In genomic region chr17:31520895-31521294, GRCm38 (mm10) we compare ENCODE assay signal across 7 mouse cellular contexts. TPM values are rescaled to one million over a fixed set of nuclear protein-coding genes. Genes with fewer than 3 reads are reported as not detected.
DNase-seq lines count a peak whose midpoint lies in the region; ATAC-seq and TF ChIP-seq lines count a peak whose summit lies in the region.

No protein-coding gene starts in this region.

- H3K27me3 ChIP-seq in C2C12 (ENCODE audit: control insufficient read depth, insufficient read depth, insufficient read length): no peaks in the 10 kb centered on the region
- H3K27me3 ChIP-seq in heart, embryonic 14.5 days (ENCODE audit: control insufficient read depth, insufficient read depth, low read length): no peaks in the 10 kb centered on the region
- H3K27me3 ChIP-seq in stomach, postnatal 0 days (ENCODE audit: control insufficient read depth, insufficient read depth, low read length): no peaks in the 10 kb centered on the region

- peak overlapping the region; percentile 75 for H3K4me3 ChIP-seq in C2C12 (ENCODE audit: insufficient read depth, poor library complexity, severe bottlenecking)
- H3K4me3 ChIP-seq in heart, embryonic 14.5 days (ENCODE audit: control insufficient read depth in 1 of 2, insufficient read depth in 1 of 2, low read depth in 1 of 2, low read length in 2 of 2): peak overlapping the region; percentile 81 to 90; a peak in 3 of 4 replicates
- H3K4me3 ChIP-seq in stomach, postnatal 0 days (ENCODE audit: low read depth, low read length): peak overlapping the region; percentile 79

- no peaks in the 10 kb centered on the region for H3K79me2 ChIP-seq in C2C12 (ENCODE audit: control insufficient read depth, insufficient read depth)

- H3K79me3 ChIP-seq in C2C12 (ENCODE audit: low read depth): no peaks in the 10 kb centered on the region

- H3K4me2 ChIP-seq in heart, embryonic 14.5 days (ENCODE audit: low read length): peak overlapping the region; percentile 71
- H3K4me2 ChIP-seq in stomach, postnatal 0 days (replicated peaks; ENCODE audit: low read depth): peak overlapping the region; percentile 70

- no peak for ATAC-seq in heart, embryonic 14.5 days (ENCODE audit: insufficient number of reproducible peaks, insufficient read depth, low FRiP score, low read depth)
- ATAC-seq in stomach, postnatal 0 days (ENCODE audit: low FRiP score, low TSS enrichment): no peak

- WGBS in heart, embryonic 14.5 days: 16% methylated on average over 3 of the region's 3 CpGs
- WGBS in stomach, postnatal 0 days: 11% methylated on average over 3 of the region's 3 CpGs

- TF ChIP-seq EP300 in stomach, postnatal 0 days (optimal IDR thresholded peaks at IDR 0.05): no peak

- peak overlapping the region; percentile 77 to 91; a peak in 3 of 4 replicates for H3K27ac ChIP-seq in heart, embryonic 14.5 days (replicated peaks in 1 of 2; ENCODE audit: control insufficient read depth in 1 of 2, insufficient read depth in 1 of 2, low read depth in 2 of 2, low read length in 2 of 2)
- 0 out of 2 replicates have a peak overlapping the region, but pooled peaks have one; percentile 24 for H3K27ac ChIP-seq in stomach, postnatal 0 days (replicated peaks)

- peak; percentile 79 for DNase-seq in MN1 (ENCODE audit: low spot score)
- peak; percentile 28 for DNase-seq in embryo, embryonic 9.5 days (ENCODE audit: extremely low spot score)
- peak; percentile 84 for DNase-seq in kidney, postnatal 10 days
- DNase-seq in lung, postnatal 4 days: peak; percentile 54 to 73
- peak; percentile 47 for DNase-seq in stomach, postnatal 0 days (ENCODE audit: low spot score)

- H3K9me3 ChIP-seq in heart, embryonic 14.5 days (ENCODE audit: control insufficient read depth, low read length): no peaks in the 10 kb centered on the region
- no peaks in the 10 kb centered on the region for H3K9me3 ChIP-seq in stomach, postnatal 0 days (ENCODE audit: control insufficient read depth, low read length)

- H3K36me3 ChIP-seq in C2C12 (ENCODE audit: control insufficient read depth, insufficient read depth): no peaks in the 10 kb centered on the region
- H3K36me3 ChIP-seq in heart, embryonic 14.5 days (ENCODE audit: control insufficient read depth, insufficient read depth, low read length): peaks cover 41% of the 10 kb centered on the region
- peaks cover 5% of the 10 kb centered on the region; the same call in 1 of the 2 replicates for H3K36me3 ChIP-seq in stomach, postnatal 0 days (ENCODE audit: control insufficient read depth, insufficient read depth, low read length)

- TF ChIP-seq CTCF in C2C12 (IDR thresholded peaks at IDR 0.05; ENCODE audit: control insufficient read depth, insufficient read depth, insufficient read length): no peak
- TF ChIP-seq CTCF in stomach, postnatal 0 days (IDR thresholded peaks at IDR 0.05; ENCODE audit: low read depth): no peak

- H3K4me1 ChIP-seq in heart, embryonic 14.5 days (ENCODE audit: control insufficient read depth in 2 of 2, insufficient read depth in 2 of 2, low read length in 2 of 2): peaks cover 12 to 27% of the 10 kb centered on the region in 2 experiments; a peak in 3 of 4 replicates
- no peaks in the 10 kb centered on the region for H3K4me1 ChIP-seq in stomach, postnatal 0 days (replicated peaks; ENCODE audit: control insufficient read depth, insufficient read depth)

- no peak overlapping the region for H3ac ChIP-seq in C2C12 (ENCODE audit: control insufficient read depth, insufficient read length, low read depth)

- peak overlapping the region; percentile 94 for H3K9ac ChIP-seq in heart, embryonic 14.5 days (ENCODE audit: low read length)
- no peak overlapping the region for H3K9ac ChIP-seq in stomach, postnatal 0 days (ENCODE audit: low read length)

TF ChIP-seq in C2C12, 6 proteins besides CTCF, POLR2A, EP300 and RAD21:
- TF ChIP-seq MAX (IDR thresholded peaks at IDR 0.05) (no peak), USF1 (IDR thresholded peaks at IDR 0.05; ENCODE audit: low read depth) (no peak), CEBPB (IDR thresholded peaks at IDR 0.05; ENCODE audit: low read depth) (no peak), FOSL1 (IDR thresholded peaks at IDR 0.05; ENCODE audit: insufficient read depth, low read length, poor library complexity, severe bottlenecking) (no peak)
TF ChIP-seq in C2C12: peak in this region for 0.

RNA-seq across cellular contexts. Expression of gene Ndufv3, which starts 1.0 kb away (rescaled TPM):
- polyA plus RNA-seq in C2C12 (2012; fragmentation: generic; extraction: Trizol): 178 TPM
- polyA plus RNA-seq in heart, embryonic 14.5 days (2014; fragmentation: Nextera tagmentation; extraction: Ambion mirVana): 748 and 805 TPM in 2 replicates
- polyA plus RNA-seq in stomach, postnatal 0 days (2015; fragmentation: Nextera tagmentation; extraction: Ambion mirVana): 334 and 344 TPM in 2 replicates

RNA-seq across cellular contexts. Expression of gene Wdr4, which starts 1.1 kb away (rescaled TPM):
- 48.5 TPM for polyA plus RNA-seq in C2C12 (2012; fragmentation: generic; extraction: Trizol)
- 16.7 and 17.9 TPM in 2 replicates for polyA plus RNA-seq in heart, embryonic 14.5 days (2014; fragmentation: Nextera tagmentation; extraction: Ambion mirVana)
- 14.9 and 15.6 TPM in 2 replicates for polyA plus RNA-seq in stomach, postnatal 0 days (2015; fragmentation: Nextera tagmentation; extraction: Ambion mirVana)

RNA-seq across cellular contexts. Expression of gene Pknox1, which starts 43.6 kb away (rescaled TPM):
- 13.6 TPM for polyA plus RNA-seq in C2C12 (2012; fragmentation: generic; extraction: Trizol)
- 19.1 and 19.4 TPM in 2 replicates for polyA plus RNA-seq in heart, embryonic 14.5 days (2014; fragmentation: Nextera tagmentation; extraction: Ambion mirVana)
- 9.5 and 9.8 TPM in 2 replicates for polyA plus RNA-seq in stomach, postnatal 0 days (2015; fragmentation: Nextera tagmentation; extraction: Ambion mirVana)

Comparison
In these comparisons a context has a peak if more than half of its experiments do, and no peak if none do; other contexts are left out.
1. DNase-seq: peak in every context shown above with its lines; median percentile 84 in kidney, postnatal 10 days; 79 in MN1; 64 in lung, postnatal 4 days; 47 in stomach, postnatal 0 days; 28 in embryo, embryonic 9.5 days.